Mouse (Mus musculus) embryo, embryonic 11 days (tissue): ENCODE data around the gene Ndufaf8.

Experiments
- DNase-seq: peaks from one replicate; pipeline ENCODE4 v3.0.0-alpha.2; 2015

Ndufaf8 gene

DNA sequence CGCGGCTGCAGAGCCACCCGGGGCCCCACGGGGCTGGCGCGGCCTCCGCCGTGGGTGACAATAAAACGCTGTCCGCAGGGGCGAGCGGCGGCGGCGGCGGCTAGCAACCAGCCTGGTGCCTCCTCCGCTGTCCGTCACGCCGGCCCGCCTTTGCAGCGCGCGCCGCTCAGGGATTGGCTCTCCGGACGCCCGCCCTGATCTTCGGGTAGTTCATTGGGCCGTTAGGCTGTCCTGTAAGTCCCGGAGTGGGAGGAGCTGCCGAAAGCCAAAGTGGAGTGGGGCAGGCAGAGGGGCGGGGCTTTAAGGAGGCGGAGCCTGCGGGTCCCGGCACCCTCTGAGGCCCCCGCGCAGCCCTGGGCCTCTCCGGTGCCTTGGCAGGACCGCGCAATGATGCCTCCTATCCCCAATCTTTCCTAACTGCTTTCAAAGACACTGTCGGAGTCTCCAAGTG is 12.0 kb upstream of the Ndufaf8 start, which contains the start of gene Cep131:
Gene Cep131, minus strand, starts transcription at position 126 of the 451 bp plus-strand sequence.
- DNase-seq, result peak; percentile 99

DNA sequence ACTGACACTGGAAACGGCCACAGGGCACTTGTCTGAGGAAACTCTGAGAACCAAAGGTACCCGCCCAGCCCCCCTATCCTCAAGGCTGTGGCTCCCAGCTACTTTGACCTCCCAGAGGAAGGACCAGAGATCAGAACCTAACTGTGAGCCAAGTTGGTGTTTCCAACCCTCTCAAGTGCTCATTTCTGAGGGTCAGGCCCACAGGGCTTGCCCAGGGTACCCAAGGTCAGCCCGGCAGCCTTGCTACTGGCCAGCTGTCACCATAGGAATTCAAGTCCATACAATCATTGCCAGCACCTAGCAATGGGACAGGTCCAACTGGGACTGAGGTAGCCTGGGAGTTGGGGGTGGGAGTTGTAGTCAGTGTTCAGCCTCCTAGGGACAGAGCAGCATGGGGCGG is 8.1 kb upstream of the Ndufaf8 start:
- no peak for DNase-seq

DNA sequence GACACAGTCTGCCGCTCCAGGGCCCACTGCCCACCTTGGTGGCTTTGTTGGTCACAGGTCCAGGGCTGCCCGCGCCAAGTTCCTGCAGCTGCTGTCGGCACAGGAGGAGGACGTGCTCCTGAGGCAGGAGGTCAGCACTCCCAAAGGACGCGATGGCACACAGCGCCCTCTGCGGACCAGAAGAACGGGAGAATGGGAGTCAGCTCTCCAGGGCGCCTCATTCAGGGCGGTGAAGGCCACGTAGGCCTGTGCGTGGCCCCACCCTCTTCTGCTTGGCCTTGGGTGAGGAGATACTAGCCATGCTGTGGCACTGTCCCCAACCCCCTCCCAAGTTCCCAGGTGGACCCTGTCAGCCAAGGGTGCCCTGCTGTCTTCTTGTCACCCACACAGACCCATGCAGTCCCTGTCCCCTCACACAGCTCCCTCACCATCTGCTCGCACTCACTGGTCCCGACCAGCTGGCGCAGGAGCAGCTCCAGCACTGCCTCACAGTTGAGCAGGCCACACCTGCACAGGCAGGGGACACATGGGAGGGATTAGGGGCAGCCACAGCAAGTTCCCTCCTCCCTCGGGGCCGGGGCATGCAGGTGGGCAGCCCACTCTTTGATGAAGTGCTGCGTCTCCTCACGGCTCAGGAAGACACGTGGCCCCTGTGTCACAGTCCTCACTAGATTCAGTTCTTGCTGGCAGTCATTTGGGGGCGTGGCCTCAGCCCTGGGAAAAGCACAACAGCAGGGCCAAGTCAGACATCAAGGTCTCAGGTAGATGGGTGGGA is 5.7 kb upstream of the Ndufaf8 start:
- DNase-seq, result no peak

DNA sequence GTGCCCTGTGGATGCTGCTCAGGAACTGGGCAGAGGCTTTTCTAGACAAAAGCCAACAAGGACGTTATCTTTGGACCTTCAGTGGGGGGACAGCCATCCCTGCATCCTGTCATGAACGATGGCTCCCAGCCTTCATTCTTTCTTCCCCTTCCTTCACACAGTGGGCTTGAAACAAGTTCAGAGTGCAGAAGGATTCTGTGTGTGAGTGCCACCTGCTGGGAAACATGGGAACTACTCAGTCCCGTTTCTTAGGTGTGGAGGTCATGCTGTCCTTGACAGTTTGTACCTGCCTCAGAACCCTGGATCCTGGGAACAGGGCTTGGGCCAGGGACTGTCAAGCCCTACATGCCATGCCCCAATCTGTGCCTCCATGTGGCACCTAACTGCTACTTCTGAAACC is 2.3 kb downstream of the Ndufaf8 start:
- peak; percentile 79 for DNase-seq

DNA sequence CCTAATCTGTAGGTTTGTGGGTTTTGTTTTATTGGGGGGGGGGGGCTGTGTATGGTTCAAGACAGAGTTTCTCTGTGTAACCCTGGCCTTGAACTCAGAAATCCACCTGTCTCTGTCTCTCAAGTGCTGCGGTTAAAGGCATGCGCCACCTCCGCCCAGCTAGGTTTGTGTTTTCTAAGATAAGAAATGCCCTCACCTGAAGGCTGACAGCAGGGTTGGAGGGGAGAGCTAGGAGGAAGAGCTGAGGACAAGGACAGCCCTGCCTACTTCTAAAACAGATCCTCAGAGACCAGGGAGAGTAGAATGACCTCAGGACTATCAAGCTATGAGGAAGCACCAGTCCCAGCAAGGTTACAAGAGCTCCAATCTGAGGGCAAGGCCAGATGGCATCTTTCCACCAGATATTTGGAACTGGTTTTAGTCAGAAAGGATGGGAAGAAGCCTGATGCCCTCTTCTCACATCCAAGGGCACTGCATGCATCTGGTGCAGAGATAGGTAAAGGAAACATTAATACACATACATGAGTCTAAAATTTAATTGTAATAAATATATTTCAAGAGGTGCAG is 4.8 kb downstream of the Ndufaf8 start:
- no peak for DNase-seq

DNA sequence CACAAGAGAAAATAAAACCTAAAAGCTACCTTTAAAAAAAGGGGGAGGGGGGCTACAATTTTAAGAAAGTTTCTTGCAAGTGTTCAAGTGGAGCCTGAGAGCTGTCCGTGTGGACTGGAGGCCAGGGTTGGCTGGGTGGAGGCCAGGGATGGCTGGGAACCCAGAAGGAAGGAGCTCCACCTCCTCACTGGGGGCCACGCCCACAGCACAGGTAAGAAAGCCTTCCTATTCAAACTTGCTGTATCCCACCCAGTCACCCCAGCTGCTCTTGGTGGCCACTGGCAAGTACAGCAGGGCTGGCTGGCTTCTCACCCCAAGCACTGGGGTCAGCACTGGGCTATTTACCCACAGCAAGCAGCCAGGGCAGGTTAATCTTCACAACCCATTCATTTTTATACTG is 8.3 kb downstream of the Ndufaf8 start:
- DNase-seq, result no peak

DNA sequence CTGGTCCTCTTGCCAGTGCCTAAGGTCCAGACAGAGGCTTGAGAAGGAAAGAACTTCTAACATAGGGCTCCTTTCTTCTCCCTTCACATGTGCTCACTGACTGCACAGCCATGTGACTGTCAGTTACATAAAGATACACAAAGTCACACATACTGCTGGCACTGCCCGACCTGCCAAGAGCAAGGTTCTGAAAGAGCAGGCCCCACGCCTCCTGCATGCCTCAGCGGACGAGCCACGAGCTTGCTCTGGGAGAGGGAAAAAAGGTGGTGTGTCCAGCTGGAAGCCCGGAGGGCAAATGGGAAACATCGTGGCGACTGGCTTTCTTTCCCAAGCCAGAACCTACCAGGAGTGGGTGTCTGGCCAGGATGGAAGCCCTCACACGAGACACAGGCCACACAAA is 9.1 kb downstream of the Ndufaf8 start:
- DNase-seq, result no peak

DNA sequence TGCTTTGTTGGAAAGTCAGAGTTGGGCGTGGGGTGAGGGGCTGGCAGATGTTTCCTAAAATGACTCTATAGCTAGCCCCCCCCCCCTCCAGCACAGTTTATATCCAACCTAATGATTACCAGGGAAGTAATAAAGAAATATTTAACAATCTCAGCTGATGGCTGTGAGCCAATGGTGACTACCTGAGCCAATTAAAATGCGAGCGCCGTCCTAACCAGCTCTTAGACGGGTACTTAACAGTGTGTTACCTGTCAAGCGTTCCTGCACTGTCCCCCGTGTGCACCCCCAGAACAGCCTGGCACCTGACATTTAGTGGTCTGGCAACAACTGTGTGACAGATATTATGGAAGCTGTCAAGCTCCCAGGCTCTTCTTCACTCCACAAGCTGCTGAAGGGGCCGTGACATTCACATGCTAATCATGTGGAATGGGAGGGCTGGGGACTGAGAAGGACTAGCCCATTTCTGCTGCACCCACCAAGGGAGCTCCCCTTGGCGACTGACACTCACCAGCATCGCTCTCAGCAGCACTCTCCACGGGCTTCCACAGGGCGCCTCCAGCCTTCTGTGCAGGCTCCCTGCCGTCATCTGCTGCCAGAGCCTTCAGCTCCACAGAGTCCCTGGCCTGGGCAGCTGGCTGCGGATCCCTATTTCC is 11.0 kb downstream of the Ndufaf8 start:
- DNase-seq, result no peak

DNA sequence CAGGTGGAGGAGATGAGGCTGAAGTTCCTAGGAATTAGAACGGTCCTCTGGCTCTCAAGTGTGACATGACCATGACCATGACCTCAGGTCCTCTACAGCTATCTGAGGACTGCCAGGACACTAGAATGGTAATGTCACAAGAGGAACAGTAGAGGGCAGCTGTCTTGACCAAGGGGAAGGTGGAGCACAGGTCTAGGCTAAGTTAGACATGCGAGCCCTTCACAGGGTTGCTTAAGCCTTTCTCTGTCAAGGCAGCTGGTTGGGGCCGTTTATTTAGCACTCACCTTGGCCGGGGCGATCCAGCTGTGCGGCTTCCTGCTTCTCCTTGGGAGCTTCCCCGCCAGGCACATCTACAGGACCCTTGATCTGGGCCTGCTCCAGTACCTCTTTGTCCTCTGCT is 11.8 kb downstream of the Ndufaf8 start:
- peak; percentile 22 for DNase-seq

DNA sequence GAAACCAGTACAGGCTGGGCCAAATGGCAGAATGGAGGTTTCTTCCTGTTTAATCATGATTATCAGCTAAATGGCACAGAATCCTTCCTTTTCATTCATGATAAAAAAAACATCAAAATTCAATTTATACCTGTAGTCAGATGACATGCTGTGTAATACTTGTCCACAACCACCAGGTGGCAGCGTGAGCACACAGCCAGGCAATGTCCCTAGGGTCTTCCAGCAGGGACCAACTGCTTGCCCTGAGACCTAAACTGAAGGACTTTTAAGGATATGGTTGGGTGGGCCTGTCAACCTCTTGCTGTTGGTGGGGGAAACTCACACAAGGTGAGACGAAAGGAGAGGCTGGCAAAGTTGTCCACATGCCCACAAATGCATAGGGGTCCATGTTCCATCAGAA is 12.3 kb downstream of the Ndufaf8 start:
- DNase-seq, result peak; percentile 82

DNA sequence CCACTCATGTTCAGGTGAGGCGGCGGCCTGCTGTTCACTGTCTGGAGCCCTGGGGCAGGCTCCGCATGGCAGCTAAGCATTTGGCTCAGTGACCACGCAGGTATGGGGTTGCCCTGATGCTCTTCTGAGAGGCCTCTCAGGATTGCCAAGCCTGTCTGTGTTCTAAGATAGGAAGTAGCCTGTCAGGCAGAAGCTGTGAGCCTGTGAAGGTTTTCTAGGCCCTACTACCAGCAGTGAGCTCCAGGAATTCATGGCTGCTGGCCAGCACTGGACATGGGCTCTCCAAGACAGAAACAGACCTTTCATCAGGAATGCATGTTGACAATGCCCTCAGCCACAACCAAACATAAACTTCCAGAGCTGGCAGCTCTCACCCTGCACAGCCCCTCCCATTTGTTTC is 13.4 kb downstream of the Ndufaf8 start:
- no peak for DNase-seq

DNA sequence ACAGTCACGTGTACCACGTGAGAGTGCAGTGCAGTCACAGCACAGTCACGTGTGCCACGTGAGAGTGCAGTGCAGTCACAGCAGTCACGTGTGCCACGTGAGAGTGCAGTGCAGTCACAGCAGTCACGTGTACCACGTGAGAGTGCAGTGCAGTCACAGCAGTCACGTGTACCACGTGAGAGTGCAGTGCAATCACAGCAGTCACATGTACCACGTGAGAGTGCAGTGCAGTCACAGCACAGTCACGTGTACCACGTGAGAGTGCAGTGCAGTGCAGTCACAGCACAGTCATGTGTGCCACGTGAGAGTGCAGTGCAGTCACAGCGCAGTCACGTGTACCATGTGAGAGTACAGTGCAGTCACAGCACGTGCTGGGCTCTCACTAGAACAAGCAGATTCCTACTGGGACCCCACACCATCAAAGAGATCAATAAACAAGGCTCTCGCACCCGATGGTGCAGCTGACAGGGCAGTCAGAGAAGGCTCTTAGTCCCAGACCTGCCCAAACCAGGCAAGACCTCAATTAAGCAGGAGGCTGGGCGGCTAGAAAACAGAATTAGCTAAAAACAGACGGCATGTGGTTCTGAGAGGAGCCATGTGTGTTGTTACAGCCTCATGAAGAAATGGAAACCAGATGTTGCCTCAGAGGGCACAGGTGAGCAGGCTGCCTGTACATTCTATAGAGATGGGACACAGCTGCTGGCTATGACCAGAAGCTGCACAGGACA is 15.9 kb downstream of the Ndufaf8 start:
- peak; percentile 74 for DNase-seq

DNA sequence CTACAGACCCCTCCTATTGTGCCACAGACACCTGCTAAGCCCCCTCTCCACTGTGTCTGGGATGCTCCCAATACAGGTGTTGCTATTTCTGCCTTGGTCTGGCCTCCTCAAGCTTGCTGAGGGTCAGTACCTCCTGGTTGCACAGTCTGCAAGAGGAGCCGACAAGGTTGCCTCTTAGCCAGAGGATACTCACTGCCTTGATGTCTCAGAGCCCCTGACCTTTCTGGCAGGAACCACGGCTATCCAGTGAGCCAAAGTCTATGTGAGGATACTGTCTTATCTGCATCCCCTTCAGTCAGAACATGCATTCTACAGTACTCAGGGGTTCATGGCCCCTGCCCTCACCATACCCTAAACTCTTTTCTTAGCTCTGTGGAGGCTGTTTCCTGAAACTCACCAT is 18.9 kb downstream of the Ndufaf8 start:
- no peak for DNase-seq

DNA sequence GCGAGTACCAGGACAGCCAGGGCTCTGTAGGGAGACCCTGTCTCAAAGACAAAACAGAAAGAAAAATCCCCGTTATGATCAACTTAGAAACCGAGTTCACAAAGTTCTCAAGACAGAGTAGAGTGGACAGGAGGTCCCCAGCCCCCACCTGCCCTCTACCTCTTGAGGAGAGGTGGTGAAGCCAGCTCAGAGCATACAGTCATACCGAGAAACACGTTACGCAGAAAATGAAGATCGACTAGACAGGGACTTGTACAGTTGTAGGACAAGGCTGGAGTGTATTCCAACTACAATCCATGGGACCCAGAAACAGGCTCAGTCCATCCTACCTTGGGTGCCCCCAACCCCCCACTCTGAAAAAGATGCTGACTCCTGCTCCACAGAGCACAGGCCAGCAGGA is 20.4 kb downstream of the Ndufaf8 start:
- DNase-seq, result no peak

DNA sequence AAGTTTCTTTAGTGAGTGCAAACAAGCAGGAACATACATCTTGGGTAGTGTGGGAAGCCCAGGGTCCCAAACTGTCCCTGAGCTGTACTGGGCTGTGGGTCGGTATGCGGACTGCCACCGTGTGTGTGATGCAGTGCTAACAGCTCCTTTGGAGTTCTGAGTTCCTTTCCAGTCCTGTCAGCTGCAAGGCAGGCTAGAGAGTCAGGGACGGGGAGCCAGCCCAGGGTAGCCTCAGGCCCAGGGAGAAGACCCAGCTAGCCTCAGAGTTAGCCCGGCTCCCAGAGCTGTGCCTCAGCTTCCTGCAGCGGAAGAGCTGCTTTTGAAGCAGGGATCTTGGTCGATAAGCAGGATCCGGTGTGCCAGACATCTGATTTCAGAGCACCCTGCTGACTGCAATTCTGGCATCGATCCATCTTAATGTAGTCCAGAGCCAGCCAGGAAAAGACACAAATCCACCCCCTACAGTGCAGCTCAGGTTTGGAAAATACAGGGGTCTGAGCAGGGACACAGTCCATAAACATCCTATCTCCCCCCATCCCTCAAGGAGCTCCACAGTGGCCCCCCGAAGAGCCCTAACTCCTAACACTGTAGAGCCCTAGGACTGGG is 21.3 kb downstream of the Ndufaf8 start:
- DNase-seq, result no peak

DNA sequence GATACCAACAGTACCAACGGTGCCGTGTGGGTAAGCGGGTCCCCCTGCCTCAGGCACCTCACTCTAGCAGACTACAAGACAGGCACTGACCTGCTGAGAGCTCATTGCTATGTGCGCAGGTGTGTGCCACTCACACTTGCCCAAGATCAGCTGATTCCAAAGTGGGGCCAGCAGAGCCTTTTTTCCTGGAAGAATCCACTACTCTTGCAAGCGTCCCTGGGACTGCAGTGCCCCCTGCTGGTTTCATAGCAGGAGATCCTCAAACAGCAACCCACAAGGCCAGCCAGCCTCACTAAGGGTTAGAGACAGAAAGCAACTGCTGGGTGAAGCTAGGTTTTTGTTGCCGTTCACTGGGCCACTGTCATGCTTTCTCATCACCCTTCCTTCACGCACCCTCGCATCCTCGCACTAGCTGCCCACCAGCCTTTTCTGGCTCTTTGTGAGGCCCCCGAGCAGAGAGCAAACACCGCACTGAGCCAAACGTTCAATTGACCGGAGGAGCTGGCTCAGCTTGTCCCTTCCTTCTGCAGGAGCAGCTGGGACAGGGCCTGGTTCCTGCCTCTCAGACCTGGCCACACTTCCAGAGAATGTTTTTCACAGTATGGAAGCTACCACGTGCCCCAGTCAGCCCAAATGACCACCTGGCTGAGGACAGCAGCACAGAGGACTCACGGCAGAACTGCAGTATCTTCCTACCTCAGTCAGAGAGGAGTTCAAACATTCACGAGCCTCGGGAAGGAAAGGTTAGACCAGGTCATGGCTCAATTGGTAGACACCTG is 22.1 kb downstream of the Ndufaf8 start:
- DNase-seq, result peak; percentile 73

DNA sequence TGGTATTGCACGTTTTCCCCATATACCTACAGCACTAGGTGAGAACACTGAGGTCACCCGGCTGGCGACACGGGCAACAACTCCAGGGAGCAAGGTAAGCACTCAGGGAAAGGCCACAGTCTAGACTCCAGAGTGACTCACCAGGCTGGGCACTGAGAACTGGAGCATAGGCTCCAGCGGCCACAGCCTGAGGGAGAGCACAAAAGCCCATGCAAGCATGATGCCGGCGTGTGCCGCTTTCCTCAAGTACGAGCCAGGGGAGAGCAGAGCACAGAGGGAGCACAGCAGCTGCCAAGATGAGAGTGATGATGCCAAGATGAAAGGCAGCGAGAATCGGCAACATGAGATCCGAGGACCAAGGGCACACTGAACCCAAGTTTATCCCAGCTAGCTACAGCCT is 23.4 kb downstream of the Ndufaf8 start:
- DNase-seq, result no peak

DNA sequence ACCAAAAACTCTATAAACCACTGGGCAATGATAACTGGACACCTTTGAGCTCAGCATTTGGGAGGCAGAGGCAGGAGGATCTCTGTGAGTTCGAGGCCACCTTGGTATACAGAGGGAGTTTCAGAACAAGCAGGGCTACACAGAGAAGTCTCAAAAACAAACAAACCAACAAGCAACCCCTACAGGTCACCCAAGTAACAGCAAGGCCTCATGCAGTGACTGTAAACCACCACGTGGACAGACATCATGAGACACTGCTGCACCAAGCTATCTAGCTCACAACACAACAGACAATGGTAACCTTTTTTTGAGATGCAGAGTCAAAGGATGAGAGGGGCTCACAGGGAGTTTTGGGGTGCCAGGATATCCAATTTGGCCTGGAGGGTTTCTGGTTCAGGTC is 28.1 kb downstream of the Ndufaf8 start:
- no peak for DNase-seq

DNA sequence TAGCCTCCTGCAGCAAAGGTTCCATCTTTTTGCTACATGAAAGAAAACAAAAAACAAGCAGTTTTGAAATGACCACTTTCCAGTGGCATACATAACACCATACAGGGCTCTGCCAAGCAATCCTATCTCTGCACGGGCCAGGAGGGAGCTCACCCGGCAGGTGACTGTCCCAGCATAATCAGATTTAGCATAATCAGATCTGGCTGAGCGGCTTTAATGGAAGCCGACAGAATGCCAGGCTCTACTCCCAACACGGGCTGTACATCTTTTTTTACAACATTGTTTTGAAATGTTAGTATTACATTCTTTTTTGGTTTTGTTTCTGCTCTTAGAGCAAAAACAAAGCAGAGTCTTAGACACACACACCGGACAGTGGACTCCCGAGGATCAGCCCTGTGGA is 30.6 kb downstream of the Ndufaf8 start:
- no peak for DNase-seq

DNA sequence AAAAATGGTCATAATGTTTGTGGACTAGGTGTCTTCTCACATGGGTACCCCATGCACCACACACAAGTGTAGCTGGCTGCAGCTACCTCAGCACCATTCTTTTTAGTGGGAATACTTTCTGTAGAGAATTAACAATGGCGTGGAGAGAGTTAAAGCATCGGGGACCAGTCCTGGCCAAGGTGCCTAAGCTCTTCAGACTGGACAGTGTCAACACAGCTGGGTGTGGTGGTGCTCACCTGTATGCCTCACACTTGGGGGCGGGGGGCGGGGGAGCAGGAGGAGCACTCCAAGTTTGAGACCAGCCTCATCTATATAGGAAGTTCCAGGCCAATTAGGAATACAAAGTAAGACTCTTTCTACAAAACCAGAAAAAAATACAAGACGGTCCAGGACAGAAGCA is 35.4 kb downstream of the Ndufaf8 start:
- DNase-seq, result no peak

DNA sequence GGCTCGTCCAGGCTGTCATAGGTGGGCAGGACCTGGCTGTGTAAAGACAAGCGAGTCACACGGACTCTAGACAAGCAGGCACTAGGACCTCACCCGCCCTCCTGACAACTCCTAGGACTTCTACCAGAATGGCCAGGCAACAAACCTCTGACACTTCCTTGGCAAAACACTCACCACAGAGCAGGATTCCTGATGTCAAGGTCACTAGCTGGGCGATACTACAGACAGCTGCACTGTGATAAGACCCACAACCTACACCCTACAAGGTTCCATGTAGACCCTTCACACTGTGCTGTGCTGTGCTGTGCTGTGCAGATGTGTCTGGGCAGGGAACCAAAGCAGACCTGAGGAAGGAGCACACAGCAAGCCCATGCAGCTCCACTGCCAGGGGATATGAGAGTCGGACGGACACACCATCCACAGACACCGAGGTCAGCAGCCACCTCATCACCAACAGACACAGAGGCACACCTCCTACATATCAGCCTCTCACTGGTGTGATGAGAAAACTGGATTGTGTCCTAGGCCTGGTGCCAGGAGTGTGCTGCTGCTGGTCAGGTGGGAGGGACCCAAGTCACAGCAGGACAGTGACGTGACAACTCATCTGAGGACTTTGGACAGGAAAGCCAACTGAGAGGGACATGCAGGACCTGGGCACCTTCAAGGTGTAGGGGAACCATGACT is 36.3 kb downstream of the Ndufaf8 start:
- DNase-seq, result no peak

DNA sequence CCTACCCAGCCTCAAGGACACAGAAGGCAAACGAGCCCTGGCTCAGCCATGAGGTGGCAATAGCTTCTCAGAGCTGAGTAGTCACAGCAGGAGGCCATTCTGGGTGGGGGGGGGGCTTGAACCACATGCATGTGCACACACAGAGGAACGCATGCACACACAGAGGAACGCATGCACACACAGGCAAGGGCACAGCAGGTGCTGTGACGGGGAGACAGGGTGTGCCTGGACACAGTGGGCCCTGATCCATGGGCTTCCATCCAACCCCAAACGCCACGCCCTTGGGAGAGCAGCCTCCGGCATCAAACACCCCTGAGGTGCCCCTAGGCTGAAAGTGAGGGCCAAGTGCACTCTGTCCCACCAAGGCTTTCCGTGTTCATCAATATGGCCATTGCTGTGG is 37.5 kb downstream of the Ndufaf8 start:
- no peak for DNase-seq
